Mouse (Mus musculus) embryonic fibroblast, embryonic 13.5 days (primary cell): ENCODE data around the gene Emc8.

Experiments used
- CTCF ChIP-seq: IDR thresholded peaks from 2 replicates; pipeline ENCODE4 v1.5.1; 2011; ENCODE audit warnings: mild to moderate bottlenecking, control low read depth, low read length, moderate library complexity, borderline replicate concordance; ENCODE audit not compliant: insufficient read depth
- POLR2A ChIP-seq: IDR thresholded peaks from 2 replicates; pipeline ENCODE4 v1.6.1; 2011; ENCODE audit warnings: low read depth, mild to moderate bottlenecking, control low read depth, low read length, moderate library complexity

GRCm38 (mm10) chr8:120632969-120633664 is 35.3 kb downstream of the Emc8 start:
- TF ChIP-seq POLR2A (no peak), CTCF (no peak)
